Mouse (Mus musculus) right cerebral cortex, adult 18-20 months (tissue): ENCODE data around the gene Acap2.

ENCODE experiments used
- DNase-seq: peaks from one replicate; pipeline ENCODE4 v3.0.0; 2022; ENCODE audit warnings: mixed read lengths

Gene Acap2

DNA sequence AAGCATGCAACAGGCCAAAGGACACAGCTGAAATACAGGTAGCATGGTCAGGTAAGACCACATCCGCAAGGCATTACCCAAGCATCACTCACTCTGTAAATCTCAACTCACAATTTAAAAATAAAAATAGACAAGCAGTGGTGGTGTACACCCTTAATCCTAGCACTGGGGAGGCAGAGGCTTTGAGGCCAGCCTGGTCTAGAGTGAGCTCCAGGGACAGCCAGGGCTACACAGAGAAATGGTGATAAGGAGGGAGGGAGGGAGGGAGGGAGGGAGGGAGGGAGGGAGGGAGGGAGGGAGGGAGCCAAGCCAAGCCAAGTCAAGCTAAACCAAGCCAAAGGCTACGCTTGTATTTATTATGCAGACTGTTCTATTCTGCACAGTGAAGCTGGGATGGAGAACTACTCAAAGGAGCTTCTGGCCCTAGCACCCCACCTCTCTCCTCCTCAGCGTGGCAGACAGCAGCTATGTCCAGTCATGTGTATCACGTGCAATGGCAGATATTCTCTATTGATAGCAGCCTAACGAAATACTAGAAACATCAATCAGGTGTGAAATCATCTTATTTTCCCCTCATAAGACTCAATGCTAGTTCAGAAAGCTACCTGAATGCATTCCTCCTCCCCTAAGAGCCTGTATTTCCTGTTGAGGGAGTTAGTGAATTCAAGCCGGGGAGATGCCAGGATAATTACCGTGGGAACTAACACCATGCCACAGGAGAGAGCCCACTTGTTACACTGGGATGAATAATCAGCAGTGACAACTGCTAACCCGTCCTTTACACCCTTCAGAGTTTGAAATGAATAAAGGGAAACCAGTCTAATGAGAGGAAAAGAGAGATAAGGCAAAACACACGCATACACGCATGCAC, 33.8 kb downstream of the Acap2 start:
- DNase-seq = no peak

DNA sequence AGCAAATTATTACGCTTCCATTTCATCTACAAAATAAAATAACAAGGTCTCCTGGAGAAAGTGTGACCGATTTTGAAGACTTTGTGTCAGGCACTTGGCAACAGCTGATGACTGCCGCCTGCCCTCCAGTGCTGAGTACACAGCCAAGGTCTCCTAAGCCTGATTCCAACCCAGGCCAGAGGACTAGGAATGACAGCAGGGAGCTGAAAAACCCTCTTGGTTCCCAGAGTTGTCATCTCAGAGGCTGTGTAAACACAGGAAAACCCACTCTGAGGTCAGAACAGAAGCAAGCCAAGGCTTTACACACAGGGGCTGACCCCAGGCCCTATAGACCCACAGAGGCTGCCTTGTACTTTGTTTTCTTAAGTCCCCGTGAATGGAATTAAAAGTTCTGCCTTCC, 35.1 kb downstream of the Acap2 start:
- no peak for DNase-seq

DNA sequence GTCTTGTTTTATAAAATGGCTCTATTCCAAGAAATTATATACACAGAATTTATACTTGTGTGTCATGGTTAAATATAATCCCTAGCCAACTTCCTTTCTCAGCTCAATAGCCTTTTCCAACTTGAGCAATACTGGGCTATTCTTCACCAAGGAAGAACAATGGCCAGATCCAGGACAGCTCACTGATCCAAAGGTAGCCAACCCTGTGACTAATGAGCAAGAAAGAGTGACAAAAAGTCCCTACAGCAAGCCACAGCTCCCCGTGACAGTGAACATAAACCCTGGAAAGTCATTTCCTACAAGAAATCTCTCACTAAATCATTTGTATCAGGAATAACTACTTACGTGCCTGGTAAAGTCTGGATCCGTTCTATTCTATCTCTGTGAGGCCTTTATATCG, 35.6 kb downstream of the Acap2 start:
- no peak for DNase-seq

DNA sequence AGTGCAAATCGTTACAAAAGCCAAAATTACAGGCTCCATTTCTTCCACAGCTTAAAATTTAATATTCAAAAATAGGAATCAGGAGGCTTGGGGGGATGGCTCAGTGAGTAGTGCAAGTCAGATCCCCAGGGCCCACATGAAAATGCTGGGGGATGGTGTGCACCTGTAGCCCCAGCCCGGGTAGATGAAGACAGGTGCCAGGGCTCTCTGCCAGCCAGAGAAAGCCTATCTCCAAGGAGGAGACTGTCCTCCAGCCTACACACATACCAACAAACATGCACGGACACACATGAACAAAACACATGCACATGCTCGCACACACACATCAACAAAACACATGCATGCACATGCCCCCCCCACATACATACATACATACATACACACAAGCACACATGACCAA, 36.9 kb downstream of the Acap2 start:
- no peak for DNase-seq

DNA sequence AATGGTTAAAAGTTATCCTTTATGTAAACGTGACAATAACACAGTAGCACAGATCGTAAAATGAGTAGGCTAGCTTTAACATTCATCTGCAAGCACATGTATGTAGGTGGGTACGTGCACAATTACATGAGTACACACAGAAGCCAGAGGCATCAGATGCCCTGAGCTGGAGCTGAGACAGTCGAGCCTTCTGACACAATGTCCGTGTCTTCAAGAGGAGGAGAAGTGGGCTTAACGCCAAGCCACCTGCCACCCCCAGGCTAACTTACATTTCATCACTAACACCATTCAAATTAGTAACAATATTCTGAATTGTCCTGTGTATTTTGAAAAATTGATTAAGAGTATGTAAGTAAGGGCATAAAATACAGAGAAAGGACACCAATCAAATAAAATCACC, 40.6 kb downstream of the Acap2 start:
- no peak for DNase-seq

DNA sequence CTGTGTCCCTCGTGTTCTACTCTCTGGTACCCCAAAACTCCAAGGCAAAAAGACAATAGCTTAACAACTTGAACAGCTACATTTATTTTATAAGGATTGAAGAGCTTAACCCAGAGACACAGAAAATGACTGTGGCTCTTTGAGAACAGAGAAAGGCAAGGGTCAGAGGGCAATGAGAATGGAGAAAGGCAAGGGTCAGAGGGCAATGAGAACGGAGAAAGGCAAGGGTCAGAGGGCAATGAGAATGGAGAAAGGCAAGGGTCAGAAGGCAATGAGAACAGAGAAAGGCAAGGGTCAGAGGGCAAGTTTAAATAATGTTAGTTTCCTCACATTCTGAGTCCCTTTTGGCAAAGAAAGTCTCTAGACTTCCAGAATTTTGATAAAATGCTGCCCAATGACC, 41.6 kb downstream of the Acap2 start:
- no peak for DNase-seq

DNA sequence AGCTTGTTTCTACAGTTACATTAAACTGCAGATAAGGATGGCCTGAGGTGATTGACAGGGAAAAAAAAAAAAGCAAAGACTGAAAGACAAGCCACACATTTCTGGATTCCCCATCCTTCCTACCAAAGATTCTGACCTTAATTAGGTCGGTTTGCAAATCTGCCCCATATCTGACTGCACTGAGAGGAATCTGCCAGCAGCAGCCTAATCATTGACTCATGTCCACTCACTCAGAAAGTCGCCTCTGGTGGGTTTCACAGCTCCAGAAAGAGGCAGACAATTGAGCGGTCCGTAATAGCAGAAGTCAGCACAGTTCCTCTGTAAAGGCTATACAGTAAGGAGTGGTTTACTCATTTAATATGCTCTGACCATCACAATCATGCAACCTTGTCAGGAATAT, 51.2 kb downstream of the Acap2 start:
- no peak for DNase-seq

DNA sequence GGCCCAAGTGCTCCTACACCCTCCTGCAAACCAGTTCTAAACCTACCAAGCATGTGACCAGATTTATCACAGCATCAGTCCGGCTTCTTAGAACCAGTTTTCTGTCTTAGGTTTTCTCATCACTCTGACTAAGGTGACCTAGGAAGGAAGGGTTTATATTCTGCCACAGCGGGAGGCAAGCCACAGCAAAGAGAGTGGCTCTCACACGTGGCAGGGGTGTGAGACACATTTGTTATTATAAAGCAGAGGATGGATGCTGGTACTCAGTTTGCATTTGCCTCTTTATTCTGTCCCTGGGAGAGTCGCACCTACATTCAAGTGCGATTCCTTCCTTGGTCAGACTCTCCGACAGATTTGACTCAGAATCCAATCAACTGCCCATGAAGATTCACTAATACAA, 52.2 kb downstream of the Acap2 start:
- DNase-seq = no peak

DNA sequence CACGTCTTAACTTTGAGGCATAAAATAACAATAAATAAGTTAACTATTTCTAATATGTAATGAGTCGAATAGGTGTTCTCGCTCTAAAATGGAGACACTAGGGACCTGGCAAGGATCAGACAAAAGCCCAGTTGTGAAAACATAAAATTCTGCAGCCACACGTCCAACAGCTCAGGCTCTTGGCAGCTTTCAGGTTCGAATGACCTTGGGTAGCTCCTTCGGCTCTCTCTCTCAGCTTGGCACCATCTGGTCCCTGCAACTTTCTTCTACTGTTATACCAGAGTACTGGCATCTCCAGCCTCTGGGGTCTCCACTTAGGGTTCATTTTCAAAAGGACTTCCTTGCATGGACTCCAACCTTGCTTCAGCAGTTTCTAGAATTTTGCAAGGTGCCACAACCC, 53.3 kb downstream of the Acap2 start:
- DNase-seq = no peak

DNA sequence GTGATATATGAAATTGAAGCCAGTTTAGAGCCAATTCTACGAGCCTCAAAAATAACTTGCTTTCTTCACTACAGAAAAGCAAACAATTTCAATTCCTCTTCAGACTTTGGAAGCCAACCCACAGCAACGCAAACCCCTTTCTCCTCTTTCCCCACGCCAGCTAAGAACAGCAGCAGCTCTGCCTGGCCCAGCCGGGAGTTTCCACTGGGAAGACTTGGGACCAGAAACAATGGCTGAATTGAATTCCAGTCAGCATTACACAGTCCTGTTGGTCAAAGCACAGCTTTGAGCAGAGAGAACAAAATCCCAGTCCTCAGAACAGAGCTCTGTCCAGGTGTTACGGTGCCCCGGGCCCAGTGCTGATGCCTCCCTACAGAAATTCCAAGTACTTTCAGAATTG, 59.1 kb downstream of the Acap2 start:
- DNase-seq = no peak

DNA sequence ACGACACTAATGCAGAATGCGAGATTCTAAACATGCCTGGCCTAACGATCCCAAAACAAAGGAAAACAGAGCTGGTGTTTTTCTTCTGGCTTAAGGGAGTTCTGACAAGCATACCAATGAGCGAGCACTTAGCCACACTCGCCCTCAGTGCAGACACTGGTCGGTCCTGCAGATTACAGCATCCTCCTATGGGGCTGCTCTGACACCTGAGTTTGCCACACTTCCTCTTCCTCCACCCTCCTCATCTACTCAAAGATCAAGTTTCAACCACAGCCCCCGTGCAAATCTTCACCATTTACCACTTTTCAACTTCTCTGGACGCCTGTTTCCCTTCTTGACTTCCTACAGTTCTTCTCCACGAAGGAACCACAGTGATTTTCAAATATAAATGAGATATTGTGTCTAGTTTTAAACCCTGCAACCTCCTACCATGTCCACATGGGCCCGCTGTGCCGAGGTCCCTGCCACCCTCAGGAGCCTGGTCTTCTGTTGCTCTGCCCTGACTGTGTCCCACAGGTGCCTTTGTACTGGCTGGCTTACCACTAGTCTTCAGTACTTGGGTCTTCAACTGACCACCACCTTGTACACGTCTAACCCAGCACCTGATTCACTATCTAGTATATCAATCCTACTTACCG, 64.3 kb downstream of the Acap2 start:
- no peak for DNase-seq

DNA sequence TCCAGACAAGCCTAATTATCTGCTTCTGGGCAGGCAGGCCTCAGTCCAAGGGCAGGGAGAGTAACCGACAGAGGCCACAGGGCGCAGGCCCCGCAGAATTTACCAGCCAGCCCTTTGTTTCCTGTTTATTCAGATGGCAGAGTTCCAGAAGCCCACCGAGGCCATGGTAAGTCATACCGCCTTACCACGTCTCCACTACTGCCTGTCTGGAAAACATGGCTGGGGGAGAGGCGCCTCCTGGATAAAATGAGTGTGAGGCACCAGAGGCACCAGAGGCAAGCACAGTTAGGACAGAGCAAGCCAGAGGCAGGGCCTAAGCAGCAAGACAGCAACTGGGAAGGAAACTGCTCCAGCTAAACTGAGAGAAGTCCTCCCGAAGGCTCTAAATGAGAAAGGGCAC, 65.5 kb downstream of the Acap2 start:
- no peak for DNase-seq

DNA sequence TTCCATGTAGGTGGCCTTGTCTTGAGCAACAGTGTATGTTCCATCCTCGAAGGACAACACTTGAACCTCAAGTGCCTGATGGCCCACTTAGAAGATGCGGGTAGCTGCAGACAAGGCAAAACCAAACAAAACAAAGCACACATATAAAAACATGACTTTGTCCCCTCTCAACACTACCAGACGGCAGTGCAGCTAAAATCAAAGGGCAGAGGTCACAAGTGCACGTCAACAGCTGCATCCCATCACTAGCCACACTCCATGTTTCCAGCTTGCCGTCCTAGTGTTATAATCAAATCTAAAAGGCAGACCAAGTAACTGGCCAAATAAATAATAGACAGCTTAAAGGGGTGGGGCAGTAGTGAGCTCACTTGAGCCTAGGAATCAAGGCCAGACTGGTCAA, 69.5 kb downstream of the Acap2 start:
- no peak for DNase-seq

DNA sequence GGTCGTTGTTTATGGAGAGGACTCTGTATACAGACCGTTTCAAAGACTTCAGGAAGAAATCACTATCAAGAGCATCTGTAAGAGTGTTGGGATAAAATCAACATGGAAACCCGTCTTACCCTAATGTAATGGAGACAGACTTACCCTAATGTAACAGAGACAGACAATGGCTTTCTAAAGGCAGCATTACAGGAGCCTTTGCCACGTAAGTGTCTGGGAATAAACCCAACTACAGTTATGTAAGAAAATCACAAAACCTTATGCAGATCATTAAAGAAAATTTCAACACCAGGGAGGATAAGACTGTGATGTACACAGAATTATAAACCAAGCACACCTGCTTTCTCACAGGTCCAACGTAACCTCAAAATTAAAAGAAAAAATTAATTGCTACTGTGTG, 72.9 kb downstream of the Acap2 start:
- DNase-seq = no peak

DNA sequence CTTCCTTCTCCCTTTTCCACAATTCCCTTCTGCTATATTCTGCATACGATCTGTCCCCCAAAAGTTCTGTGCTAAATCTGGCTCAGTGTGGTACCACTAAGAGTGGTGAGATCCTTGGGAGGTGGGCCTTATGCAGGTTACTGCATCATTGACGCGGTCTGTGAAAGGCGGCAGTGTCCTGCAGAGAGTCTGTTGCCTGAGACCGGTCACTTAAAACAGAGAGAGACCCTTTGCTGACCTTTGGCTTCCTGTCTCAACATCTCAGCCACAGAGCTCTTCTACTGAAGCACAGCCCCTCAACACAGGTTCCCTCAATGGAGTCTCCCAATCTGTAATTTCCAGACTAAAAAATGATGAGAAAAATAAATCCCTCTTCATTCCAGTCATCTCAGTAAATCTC, 76.1 kb downstream of the Acap2 start:
- DNase-seq = no peak

DNA sequence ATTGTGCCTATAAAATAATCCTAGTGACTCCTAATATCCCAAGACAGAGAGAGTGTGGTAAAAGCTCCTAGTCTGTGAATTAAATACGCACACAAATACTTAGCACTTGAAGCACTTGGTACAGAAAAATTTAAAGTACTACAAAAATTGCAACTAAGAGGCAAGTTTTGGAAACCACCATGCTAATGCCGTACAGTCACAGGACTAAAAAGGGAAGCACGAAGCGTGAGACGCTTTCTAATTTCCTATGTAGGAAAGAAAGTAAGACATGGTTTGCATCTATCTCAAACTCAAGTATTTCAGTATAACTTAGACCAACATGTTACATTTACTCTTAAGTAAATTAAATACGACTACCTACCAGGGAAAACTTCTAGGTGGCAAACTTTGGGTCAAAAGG, 79.4 kb downstream of the Acap2 start:
- no peak for DNase-seq

DNA sequence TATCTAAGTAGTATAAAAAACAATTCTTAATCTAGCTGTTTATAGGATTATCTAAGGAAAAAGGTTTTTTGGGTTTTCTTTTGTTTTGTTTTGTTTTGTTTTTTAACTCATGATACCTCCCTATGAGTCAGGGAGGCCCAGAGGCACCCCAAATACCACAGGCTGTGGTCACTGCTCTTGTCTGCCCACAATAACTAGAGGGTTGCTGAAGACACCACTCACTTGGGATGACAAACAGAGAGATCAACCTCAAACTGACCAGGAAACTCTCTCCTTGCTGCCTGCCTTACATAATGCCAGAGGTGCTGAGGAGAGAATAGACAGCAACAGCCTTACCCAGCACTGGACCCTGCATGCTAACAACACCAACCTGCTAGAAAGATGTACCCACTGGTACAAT, 87.4 kb downstream of the Acap2 start:
- DNase-seq = no peak

DNA sequence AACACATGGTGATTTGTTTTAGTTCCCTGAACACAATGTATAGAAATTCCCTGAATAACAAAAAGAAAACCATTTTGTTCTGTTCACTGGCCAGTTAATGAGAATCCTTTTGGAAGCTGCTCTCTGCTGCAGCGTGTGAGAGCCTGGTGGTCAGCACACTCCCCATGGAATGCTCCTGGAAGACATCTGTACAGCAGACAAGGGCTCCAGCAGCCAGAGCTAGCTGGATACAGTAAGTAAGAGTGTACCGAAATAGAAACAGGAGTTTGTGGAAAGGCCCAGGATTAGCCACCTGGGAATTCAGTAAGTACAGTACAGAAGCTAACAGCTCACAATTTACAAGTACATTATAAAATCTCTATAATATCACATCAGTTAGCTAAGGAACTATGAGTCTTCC, 99.7 kb downstream of the Acap2 start:
- DNase-seq = no peak

DNA sequence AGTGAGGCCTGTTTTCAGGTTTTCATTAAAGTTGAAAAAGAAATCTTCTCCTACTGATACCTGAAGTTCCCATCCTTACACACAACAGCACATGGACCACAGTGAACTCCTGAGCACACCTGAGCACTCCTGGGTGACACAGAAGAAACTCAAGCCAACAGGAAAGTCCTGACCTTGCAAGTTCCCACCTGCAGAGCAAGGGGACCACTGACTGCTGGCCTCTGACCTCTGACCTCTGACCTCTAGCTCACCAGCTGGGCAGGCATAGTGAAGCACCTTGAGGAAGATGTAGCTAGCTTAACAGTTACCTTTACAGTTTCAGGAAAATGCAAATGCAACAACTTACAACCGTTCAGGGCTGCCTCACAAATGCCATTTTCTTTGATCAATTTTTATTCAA, 101.1 kb downstream of the Acap2 start:
- DNase-seq = no peak

DNA sequence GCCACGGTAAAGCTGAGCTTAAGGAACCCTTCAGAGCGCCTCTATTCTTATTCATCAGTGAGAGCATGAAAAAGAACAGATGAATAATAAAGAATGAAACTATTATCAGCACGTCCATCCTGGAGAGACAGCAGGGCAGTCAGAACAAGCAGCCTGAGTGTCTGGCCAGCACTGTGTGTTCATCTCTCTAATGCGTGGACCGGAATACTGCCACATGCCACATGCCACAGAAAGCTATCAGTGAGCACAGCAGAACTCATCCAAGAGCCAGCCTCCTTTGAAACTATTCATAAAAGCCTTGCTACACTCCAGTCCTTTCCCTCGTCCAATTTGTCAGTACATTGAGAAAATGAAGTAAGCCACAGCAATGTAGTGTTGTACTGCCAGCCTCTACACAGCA, 107.0 kb downstream of the Acap2 start:
- DNase-seq = no peak

DNA sequence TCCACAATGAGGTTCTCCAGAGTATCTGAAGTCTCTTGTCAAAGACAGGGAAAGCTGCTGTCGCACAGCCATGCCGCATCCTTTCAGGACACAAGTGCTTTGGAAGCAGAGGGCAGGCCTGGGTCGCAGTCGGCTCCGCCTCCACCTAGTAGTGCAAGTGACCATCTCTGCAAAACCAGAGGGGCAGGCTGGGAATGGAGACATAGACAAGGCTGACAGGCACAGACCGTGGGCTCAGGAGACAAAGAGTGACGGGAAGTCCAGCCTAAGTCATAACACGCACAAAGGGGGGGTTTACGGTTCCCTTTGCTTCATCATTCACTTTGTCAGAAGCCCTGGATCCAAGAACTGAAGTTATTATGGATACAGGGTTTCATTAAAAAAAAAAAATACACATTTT, 107.9 kb downstream of the Acap2 start:
- no peak for DNase-seq

DNA sequence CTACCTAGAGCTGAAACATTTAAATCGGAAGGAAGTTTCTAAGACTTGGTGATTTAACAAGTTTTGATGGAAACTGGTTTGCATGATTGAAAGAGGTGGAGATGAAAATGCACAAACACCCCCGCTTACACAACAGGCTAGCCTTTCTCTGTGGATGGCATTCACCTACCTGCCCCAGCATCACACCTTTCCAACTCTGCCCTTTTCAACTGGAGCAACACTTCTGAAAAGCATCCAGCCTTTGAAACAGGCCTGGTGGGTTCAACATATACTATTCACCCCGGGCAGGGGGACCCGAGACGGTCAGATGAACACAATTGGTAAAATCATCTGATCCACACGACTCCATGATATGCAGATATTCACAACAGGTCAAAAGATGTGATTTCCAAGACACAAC, 119.2 kb downstream of the Acap2 start:
- no peak for DNase-seq

DNA sequence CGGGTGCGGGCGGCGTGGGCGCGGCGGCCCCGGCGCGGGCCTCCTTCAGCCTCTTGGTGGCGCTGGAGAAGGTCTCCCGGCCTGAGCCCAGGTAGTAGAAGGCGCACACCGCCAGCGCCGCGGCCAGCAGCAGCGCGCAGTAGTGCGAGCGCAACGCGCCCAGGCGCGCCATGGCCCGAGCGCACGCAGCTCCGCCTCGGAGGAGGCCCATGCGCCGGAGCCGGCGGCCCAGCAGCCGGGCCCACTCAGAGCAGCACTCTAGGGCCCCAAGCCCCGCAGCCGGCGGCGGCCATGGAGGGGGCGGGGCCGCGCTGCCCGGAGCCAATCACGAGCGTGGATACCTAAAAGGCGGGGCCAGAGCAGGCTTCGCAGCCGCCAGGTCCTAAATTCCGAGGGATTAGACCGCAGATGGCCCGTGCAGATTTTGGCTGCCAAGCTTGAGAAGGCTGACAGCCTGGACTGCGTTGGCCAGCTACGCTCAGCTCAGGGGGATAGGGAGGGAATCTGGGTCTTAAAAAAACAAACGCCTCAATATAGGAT, 119.8 kb downstream of the Acap2 start, which contains the start of gene Xxylt1:
Gene Xxylt1, minus strand, starts transcription at position 308 of the 540 bp plus-strand sequence.
- DNase-seq = peak; percentile 96

DNA sequence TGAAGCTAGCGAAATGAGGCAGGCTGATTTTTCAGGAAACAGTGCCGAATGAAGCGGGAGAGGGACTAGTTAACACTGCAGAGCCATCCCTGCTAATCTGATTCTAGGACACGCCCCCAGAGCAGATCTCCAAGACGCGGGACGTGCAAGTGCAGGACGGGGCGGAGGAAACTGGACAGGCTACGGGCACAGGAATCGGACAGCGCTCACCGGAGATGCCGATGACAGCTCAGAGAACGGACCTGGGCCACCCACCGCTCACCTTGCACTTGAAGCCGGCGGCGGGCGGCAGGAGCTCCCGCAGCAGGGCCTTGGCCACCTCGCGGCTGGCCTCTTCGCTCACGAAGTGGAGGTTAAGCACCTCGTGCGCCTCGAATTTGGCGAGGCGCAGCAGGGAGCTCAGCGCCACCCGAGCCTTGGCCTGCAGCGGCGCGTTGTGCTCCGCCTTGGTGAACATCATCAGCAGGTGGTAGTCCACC, 120.4 kb downstream of the Acap2 start:
- peak; percentile 57 for DNase-seq
